Mouse (Mus musculus): ENCODE measurements at regions not wholly inside any gene's neighbourhood (a gene's known extent, or its start where the extent isn't known, plus 50 kb on each side); places are given as distances from the start of the nearest gene placed in this dataset.

DNA sequence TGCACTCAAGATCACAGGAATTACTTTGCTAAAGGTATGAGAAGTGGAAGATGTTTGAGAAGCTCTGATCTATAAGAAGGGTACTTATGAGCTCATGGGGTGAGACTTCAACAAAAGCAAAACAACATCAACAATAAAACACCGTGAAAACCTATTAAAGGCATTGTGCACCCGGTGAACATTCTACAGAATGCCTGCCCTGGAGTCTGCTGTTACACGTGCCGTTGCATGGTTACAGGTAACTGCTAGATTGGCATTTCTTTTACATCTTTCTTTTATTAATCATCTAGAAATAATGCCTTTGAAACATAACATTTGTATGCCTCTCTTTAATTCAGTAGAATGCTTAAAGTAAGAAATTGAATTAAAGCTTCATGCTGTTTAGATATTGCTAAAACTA lies 661.0 kb downstream of the Pcdh18 start:
- Histone ChIP-seq H3K27me3 (no peaks in the 10 kb centered on the region), H3K4me1 (replicated peaks) (0 out of 2 replicates have a peak, but pooled peaks cover 2% of the 10 kb centered on the region), H3K9me3 (no peaks in the 10 kb centered on the region), H3K36me3 (no peaks in the 10 kb centered on the region), H3K27ac (no peak overlapping the region), H3K9ac (no peak overlapping the region), H3K4me2 (no peak overlapping the region), H3K4me3 (no peak overlapping the region)
- no peak for ATAC-seq (ENCODE audit: low FRiP score)
- 38% methylated on average over 4 of the region's 4 CpGs for WGBS

DNA sequence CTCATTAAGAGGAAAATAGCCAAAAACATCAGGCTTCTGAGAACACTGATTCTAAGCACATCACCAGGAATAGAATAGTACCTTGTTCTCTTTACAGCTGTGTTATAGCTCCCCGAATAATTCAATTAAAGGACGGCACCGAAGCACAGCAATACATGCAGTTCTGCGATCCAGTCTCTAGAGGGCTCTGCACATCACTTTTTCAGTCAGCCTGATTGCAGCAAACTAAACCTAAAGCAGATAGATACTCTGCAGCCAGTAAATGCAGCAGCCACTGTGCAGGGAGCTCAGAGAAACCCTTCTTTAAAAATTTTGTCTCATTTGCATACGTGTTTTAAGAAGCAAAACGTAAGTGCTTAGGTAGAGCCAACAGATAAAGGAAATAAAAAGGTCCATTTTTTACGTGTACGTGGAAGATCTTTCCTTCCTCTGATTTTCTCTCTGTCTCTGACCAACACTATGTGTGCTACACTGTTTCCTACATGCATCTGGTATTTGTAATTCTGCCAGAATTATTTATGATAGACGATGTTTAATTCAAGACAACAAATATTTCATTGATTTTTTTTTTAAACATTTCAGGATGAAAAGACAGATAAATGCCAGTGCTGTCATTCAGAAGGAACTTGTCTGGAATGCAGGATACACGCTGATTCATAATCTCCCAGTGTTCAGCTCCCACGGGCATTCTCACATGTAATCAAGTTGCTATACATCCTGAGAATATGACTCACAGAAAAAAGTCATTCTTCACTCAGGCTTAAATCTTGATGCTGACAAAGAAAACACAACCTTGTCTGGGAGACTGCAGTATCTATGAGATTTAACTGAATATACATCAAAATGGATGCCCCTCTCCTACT lies 663.1 kb downstream of the Pcdh18 start:
- 0 out of 2 replicates have a peak, but pooled peaks cover 2% of the 10 kb centered on the region for H3K4me1 ChIP-seq (replicated peaks)
- H3K4me2 ChIP-seq, result no peak overlapping the region
- no peak overlapping the region for H3K27ac ChIP-seq
- H3K27me3 ChIP-seq, result no peaks in the 10 kb centered on the region
- no peak overlapping the region for H3K4me3 ChIP-seq
- WGBS, result 28% methylated on average over 11 of the region's 11 CpGs
- no peak overlapping the region for H3K9ac ChIP-seq
- no peaks in the 10 kb centered on the region for H3K9me3 ChIP-seq
- no peaks in the 10 kb centered on the region for H3K36me3 ChIP-seq
- ATAC-seq (ENCODE audit: low FRiP score), result peak; percentile 92

DNA sequence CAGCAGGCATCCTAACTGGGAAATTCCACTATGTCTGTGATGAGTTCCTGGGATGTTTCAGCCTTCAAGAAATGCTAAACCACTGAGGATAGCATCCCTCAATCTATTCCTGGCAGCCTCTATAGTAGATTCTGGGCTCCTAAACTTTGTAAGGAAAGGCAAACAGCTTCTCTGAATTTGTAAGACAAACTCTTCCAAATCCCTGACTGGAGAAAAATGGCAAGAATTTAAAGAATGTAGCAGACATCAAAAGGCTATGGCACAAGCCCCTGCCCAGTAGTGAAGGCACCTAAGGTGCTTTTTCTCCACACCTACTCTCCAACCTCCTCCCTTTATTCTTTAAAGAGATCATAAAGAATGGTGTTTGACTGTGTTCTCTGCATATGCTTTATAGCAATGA lies 688.3 kb downstream of the Pcdh18 start:
- Histone ChIP-seq H3K9ac (no peak overlapping the region), H3K36me3 (no peaks in the 10 kb centered on the region), H3K4me3 (no peak overlapping the region), H3K4me1 (replicated peaks) (no peaks in the 10 kb centered on the region), H3K27me3 (no peaks in the 10 kb centered on the region), H3K27ac (no peak overlapping the region), H3K9me3 (no peaks in the 10 kb centered on the region), H3K4me2 (no peak overlapping the region)
- ATAC-seq (ENCODE audit: low FRiP score), result no peak

DNA sequence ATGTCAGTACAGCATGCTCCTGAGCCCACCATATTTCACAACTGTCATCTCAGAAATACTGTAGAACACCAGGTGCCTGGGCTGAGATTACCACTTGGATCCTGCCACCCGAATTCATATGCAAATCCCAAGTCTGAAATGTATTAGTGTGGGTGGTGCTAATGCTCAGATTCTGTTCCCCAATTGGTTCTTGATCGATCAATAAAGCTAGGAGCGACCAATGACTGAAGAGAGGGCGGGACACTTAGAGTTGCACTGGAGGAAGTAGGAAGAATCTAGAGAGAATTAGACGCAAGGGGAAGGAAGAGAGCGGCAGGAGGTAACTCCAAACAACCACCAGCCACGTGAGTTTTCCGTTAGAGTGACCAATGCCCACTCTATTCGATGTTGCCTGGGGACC lies 695.0 kb downstream of the Pcdh18 start:
- Histone ChIP-seq H3K9ac (no peak overlapping the region), H3K27ac (no peak overlapping the region), H3K4me3 (no peak overlapping the region), H3K9me3 (no peaks in the 10 kb centered on the region), H3K27me3 (no peaks in the 10 kb centered on the region), H3K36me3 (no peaks in the 10 kb centered on the region), H3K4me2 (no peak overlapping the region), H3K4me1 (replicated peaks) (no peaks in the 10 kb centered on the region)
- 84% methylated on average over 9 of the region's 9 CpGs for WGBS
- ATAC-seq (ENCODE audit: low FRiP score), result no peak

DNA sequence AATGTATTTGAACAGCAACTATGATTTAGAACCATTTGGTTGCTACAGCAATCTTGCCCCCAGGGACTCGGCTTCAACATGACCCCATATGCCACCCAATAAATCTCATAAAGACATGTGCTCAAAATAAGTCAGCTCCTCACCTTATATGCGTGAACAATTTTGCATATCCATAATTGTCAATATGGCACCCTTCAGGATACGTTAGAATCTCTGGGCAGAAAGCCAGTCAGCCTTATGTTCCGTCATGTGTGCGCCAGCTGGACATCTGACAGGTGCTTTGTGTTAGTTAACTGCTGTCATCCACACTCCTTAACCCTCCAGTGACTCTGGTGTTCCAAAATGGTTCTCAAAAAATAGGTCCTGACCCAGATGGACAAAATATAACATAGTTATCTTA lies 724.1 kb downstream of the Pcdh18 start:
- Histone ChIP-seq H3K36me3 (no peaks in the 10 kb centered on the region), H3K27ac (no peak overlapping the region), H3K4me1 (replicated peaks) (no peaks in the 10 kb centered on the region), H3K4me3 (no peak overlapping the region), H3K9me3 (no peaks in the 10 kb centered on the region), H3K27me3 (no peaks in the 10 kb centered on the region), H3K4me2 (no peak overlapping the region), H3K9ac (no peak overlapping the region)
- ATAC-seq (ENCODE audit: low FRiP score), result peak; percentile 81
- 41% methylated on average over 5 of the region's 5 CpGs for WGBS

DNA sequence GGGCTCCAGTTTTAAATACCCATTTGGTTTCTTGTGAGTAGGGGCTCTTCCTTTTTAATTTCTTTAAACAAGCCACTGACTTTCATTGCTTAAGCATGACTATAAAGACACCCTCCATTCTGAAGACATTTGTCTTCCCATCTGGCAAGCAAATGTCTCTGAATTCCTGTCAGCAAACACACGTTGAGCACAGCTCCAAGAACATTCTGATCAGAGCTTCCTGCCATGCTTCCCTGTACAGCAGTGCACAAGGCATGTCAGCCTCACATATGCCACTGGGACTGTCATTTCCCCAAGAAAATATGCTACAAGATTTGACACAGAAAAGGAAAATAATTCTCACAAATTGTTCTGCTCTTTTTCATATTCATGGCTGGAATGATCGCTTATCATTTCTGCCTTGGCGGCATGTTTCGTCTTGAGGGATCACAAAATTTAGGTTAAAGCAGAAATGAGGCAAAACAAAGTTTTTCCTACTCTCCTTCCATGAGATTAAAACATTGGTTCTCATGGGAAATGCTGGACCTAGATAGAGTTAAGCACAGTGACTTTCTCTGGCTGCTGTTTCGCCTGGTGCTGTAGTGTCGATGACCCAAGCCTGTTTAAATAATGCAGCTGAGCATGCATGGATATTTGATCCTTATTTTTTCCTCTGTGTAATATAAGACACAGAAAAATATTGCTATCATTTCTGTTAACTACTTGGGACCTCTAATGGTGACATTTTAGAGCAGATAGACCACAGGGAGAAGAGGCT lies 747.7 kb downstream of the Pcdh18 start:
- no peak overlapping the region for H3K27ac ChIP-seq
- no peak for ATAC-seq (ENCODE audit: low FRiP score)
- no peaks in the 10 kb centered on the region for H3K27me3 ChIP-seq
- H3K9ac ChIP-seq, result no peak overlapping the region
- H3K9me3 ChIP-seq, result no peaks in the 10 kb centered on the region
- H3K4me2 ChIP-seq, result no peak overlapping the region
- WGBS, result 80% methylated on average over 6 of the region's 6 CpGs
- no peaks in the 10 kb centered on the region for H3K4me1 ChIP-seq (replicated peaks)
- no peaks in the 10 kb centered on the region for H3K36me3 ChIP-seq
- no peak overlapping the region for H3K4me3 ChIP-seq
